30 mouse cellular contexts compared by ENCODE assay signal in the genomic region with DNA sequence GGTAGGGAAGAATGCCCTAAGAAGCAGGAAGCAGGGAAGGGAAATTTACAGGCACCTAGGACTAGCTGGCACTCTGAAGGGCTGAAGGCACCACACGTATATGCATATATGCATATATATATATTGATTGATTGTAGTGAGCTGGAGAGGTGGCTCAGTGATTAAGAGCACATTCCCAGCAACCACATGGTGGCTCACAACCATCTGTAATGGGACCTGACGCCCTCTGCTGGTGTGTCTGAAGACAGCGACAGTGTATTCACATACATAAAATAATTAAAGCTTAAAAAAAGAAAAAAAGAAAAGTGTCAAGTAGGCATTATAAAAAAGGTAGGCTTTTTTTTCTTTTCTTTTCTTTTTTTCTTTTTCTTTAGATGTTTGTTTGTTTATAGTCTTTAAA.
DNase-seq lines count a peak whose midpoint lies in the region; ATAC-seq and TF ChIP-seq lines count a peak whose summit lies in the region.
"Had no signal": no experiment of that assay in that cellular context is flagged by ENCODE, and none has a peak within 500 bp of the region (broad histone marks: within the 10 kb centered on the region; RNA-seq: fewer than 3 reads in every experiment).

No protein-coding gene starts in this region.

- H3K27me3 ChIP-seq in forebrain, postnatal 0 days (ENCODE audit: insufficient read depth, low read length) = no peaks in the 10 kb centered on the region
- peaks cover 7% of the 10 kb centered on the region; the same call in 1 of the 2 replicates for H3K27me3 ChIP-seq in forebrain, embryonic 12.5 days
- H3K27me3 ChIP-seq in intestine, postnatal 0 days (replicated peaks; ENCODE audit: control insufficient read depth, insufficient read depth, low read length) = no peaks in the 10 kb centered on the region
- no peaks in the 10 kb centered on the region for H3K27me3 ChIP-seq in intestine, embryonic 16.5 days (replicated peaks; ENCODE audit: control insufficient read depth, insufficient read depth, low read length)
- no peaks in the 10 kb centered on the region for H3K27me3 ChIP-seq in lung, embryonic 14.5 days (ENCODE audit: insufficient read depth, low read length)
- no peaks in the 10 kb centered on the region for H3K27me3 ChIP-seq in small intestine, adult 2 months (ENCODE audit: control insufficient read depth, insufficient read depth, low read length)
- H3K27me3 ChIP-seq: embryonic facial prominence, embryonic 13.5 days; heart, embryonic 15.5 days; hindbrain, embryonic 13.5 days; limb, embryonic 12.5 days; lung, embryonic 15.5 days; megakaryocyte, embryonic 14.5 days; midbrain, embryonic 12.5 days had no signal

- no peaks in the 10 kb centered on the region for H3K9me3 ChIP-seq in forebrain, postnatal 0 days (ENCODE audit: low read length)
- no peaks in the 10 kb centered on the region for H3K9me3 ChIP-seq in forebrain, embryonic 12.5 days
- H3K9me3 ChIP-seq in intestine, postnatal 0 days (ENCODE audit: control insufficient read depth) = no peaks in the 10 kb centered on the region
- no peaks in the 10 kb centered on the region for H3K9me3 ChIP-seq in intestine, embryonic 16.5 days (ENCODE audit: control insufficient read depth, low read length)
- H3K9me3 ChIP-seq in lung, embryonic 14.5 days (ENCODE audit: low read depth, low read length) = no peaks in the 10 kb centered on the region
- H3K9me3 ChIP-seq: embryonic facial prominence, embryonic 13.5 days; heart, embryonic 15.5 days; hindbrain, embryonic 13.5 days; limb, embryonic 12.5 days; lung, embryonic 15.5 days; megakaryocyte, embryonic 14.5 days; midbrain, embryonic 12.5 days had no signal

- no peak for TF ChIP-seq POLR2A in lung, adult 2 months (IDR thresholded peaks at IDR 0.05; ENCODE audit: borderline replicate concordance, extremely low read depth, low read depth, low read length)
- TF ChIP-seq POLR2A in small intestine, adult 2 months (IDR thresholded peaks at IDR 0.05; ENCODE audit: low read depth, low read length) = no peak

- TF ChIP-seq CTCF in forebrain, postnatal 0 days (IDR thresholded peaks at IDR 0.05; ENCODE audit: low read depth) = 0 out of 2 replicates have a peak, but pooled peaks have one; percentile 25
- TF ChIP-seq CTCF in intestine, postnatal 0 days (IDR thresholded peaks at IDR 0.05; ENCODE audit: low read depth) = peak; percentile 32; the same call in 1 of the 2 replicates
- TF ChIP-seq CTCF in lung, embryonic 14.5 days (IDR thresholded peaks at IDR 0.05; ENCODE audit: low read depth) = peak; percentile 11; the same call in 1 of the 2 replicates
- TF ChIP-seq CTCF in lung, adult 2 months (IDR thresholded peaks at IDR 0.05; ENCODE audit: insufficient read depth, low read length) = no peak
- peak; percentile 10; the same call in 1 of the 2 replicates for TF ChIP-seq CTCF in small intestine, adult 2 months (IDR thresholded peaks at IDR 0.05; ENCODE audit: extremely low read depth, insufficient read length, insufficient replicate concordance, low read depth, low read length)

- H3K36me3 ChIP-seq in forebrain, postnatal 0 days (ENCODE audit: insufficient read depth) = no peaks in the 10 kb centered on the region
- H3K36me3 ChIP-seq in forebrain, embryonic 12.5 days (replicated peaks) = no peaks in the 10 kb centered on the region
- H3K36me3 ChIP-seq in intestine, postnatal 0 days (ENCODE audit: control insufficient read depth, insufficient read depth) = no peaks in the 10 kb centered on the region
- no peaks in the 10 kb centered on the region for H3K36me3 ChIP-seq in intestine, embryonic 16.5 days (ENCODE audit: control insufficient read depth, insufficient read depth, low read length)
- no peaks in the 10 kb centered on the region for H3K36me3 ChIP-seq in lung, embryonic 14.5 days (ENCODE audit: insufficient read depth)
- H3K36me3 ChIP-seq in small intestine, adult 2 months (ENCODE audit: control insufficient read depth, insufficient read depth, low read length) = no peaks in the 10 kb centered on the region
- H3K36me3 ChIP-seq: embryonic facial prominence, embryonic 13.5 days; heart, embryonic 15.5 days; hindbrain, embryonic 13.5 days; limb, embryonic 12.5 days; lung, embryonic 15.5 days; midbrain, embryonic 12.5 days had no signal

- no peak overlapping the region for H3K27ac ChIP-seq in forebrain, postnatal 0 days (ENCODE audit: low read depth, low read length)
- H3K27ac ChIP-seq in forebrain, embryonic 12.5 days = no peak overlapping the region
- no peak overlapping the region for H3K27ac ChIP-seq in intestine, postnatal 0 days (ENCODE audit: low read depth, low read length)
- H3K27ac ChIP-seq in intestine, embryonic 16.5 days (ENCODE audit: low read length) = no peak overlapping the region
- no peak overlapping the region for H3K27ac ChIP-seq in lung, embryonic 14.5 days (ENCODE audit: low read depth)
- H3K27ac ChIP-seq in small intestine, adult 2 months (ENCODE audit: insufficient read depth, low read depth, low read length) = peak overlapping the region; percentile 78; the same call in 1 of the 2 replicates
- H3K27ac ChIP-seq: embryonic facial prominence, embryonic 13.5 days; heart, embryonic 15.5 days; hindbrain, embryonic 13.5 days; limb, embryonic 12.5 days; lung, embryonic 15.5 days; midbrain, embryonic 12.5 days had no signal

- WGBS in forebrain, postnatal 0 days = 75% methylated on average over 3 of the region's 3 CpGs
- WGBS in forebrain, embryonic 12.5 days = 76% methylated on average over 3 of the region's 3 CpGs
- WGBS in intestine, postnatal 0 days = 79% methylated on average over 3 of the region's 3 CpGs
- WGBS in intestine, embryonic 16.5 days = 77% methylated on average over 3 of the region's 3 CpGs
- WGBS in lung, embryonic 14.5 days = 78% methylated on average over 3 of the region's 3 CpGs
- WGBS in lung, adult 2 months = 85% methylated on average over 3 of the region's 3 CpGs
- WGBS in small intestine, adult 2 months = 84% methylated on average over 3 of the region's 3 CpGs

- H3K4me3 ChIP-seq in forebrain, postnatal 0 days (ENCODE audit: low read depth, low read length) = no peak overlapping the region
- no peak overlapping the region for H3K4me3 ChIP-seq in forebrain, embryonic 12.5 days (replicated peaks)
- no peak overlapping the region for H3K4me3 ChIP-seq in intestine, postnatal 0 days (ENCODE audit: low read depth, low read length)
- H3K4me3 ChIP-seq in intestine, embryonic 16.5 days (ENCODE audit: low read length) = no peak overlapping the region
- no peak overlapping the region for H3K4me3 ChIP-seq in lung, embryonic 14.5 days (ENCODE audit: low read depth, low read length)
- no peak overlapping the region for H3K4me3 ChIP-seq in lung, adult 2 months (replicated peaks; ENCODE audit: extremely low read depth, low read depth, low read length)
- H3K4me3 ChIP-seq in small intestine, adult 2 months (ENCODE audit: low read depth, low read length) = no peak overlapping the region
- H3K4me3 ChIP-seq: embryonic facial prominence, embryonic 13.5 days; erythroblast, embryonic 14.5 days; heart, embryonic 15.5 days; hindbrain, embryonic 13.5 days; limb, embryonic 12.5 days; lung, embryonic 15.5 days; megakaryocyte, embryonic 14.5 days; midbrain, embryonic 12.5 days had no signal

- H3K4me2 ChIP-seq in forebrain, postnatal 0 days (ENCODE audit: low read depth) = no peak overlapping the region
- no peak overlapping the region for H3K4me2 ChIP-seq in forebrain, embryonic 12.5 days
- H3K4me2 ChIP-seq in intestine, postnatal 0 days (replicated peaks; ENCODE audit: low read depth) = no peak overlapping the region
- H3K4me2 ChIP-seq in intestine, embryonic 16.5 days (ENCODE audit: low read depth, low read length) = no peak overlapping the region
- H3K4me2 ChIP-seq in lung, embryonic 14.5 days = no peak overlapping the region
- H3K4me2 ChIP-seq: embryonic facial prominence, embryonic 13.5 days; heart, embryonic 15.5 days; hindbrain, embryonic 13.5 days; limb, embryonic 12.5 days; liver, embryonic 11.5 days; lung, embryonic 15.5 days; midbrain, embryonic 12.5 days had no signal

- no peaks in the 10 kb centered on the region for H3K4me1 ChIP-seq in forebrain, postnatal 0 days (ENCODE audit: insufficient read depth)
- peaks cover 11% of the 10 kb centered on the region for H3K4me1 ChIP-seq in forebrain, embryonic 12.5 days
- H3K4me1 ChIP-seq in intestine, postnatal 0 days (replicated peaks; ENCODE audit: control insufficient read depth, insufficient read depth, low read length) = peaks cover 4% of the 10 kb centered on the region; the same call in 1 of the 2 replicates
- peaks cover 6% of the 10 kb centered on the region for H3K4me1 ChIP-seq in intestine, embryonic 16.5 days (ENCODE audit: control insufficient read depth, insufficient read depth, low read length)
- peaks cover 2% of the 10 kb centered on the region for H3K4me1 ChIP-seq in lung, embryonic 14.5 days (ENCODE audit: insufficient read depth)
- no peaks in the 10 kb centered on the region; the same call in none of the 2 replicates for H3K4me1 ChIP-seq in lung, adult 2 months (ENCODE audit: control insufficient read depth, insufficient read depth, low read length)
- peaks cover 32% of the 10 kb centered on the region for H3K4me1 ChIP-seq in small intestine, adult 2 months (ENCODE audit: control insufficient read depth, insufficient read depth, insufficient read length, low read length)

- H3K9ac ChIP-seq in forebrain, postnatal 0 days = no peak overlapping the region
- H3K9ac ChIP-seq in forebrain, embryonic 12.5 days = no peak overlapping the region
- no peak overlapping the region for H3K9ac ChIP-seq in intestine, postnatal 0 days (ENCODE audit: low read depth, low read length)
- no peak overlapping the region for H3K9ac ChIP-seq in intestine, embryonic 16.5 days (ENCODE audit: low read depth, low read length)
- H3K9ac ChIP-seq in lung, embryonic 14.5 days = no peak overlapping the region
- H3K9ac ChIP-seq: embryonic facial prominence, embryonic 13.5 days; heart, embryonic 15.5 days; hindbrain, embryonic 13.5 days; limb, embryonic 12.5 days; lung, embryonic 15.5 days; midbrain, embryonic 12.5 days had no signal

- no peak for DNase-seq in forebrain, postnatal 0 days
- DNase-seq in lung, embryonic 14.5 days = no peak
- no peak for DNase-seq in lung, adult 2 months
- DNase-seq: adrenal gland, adult 2 months; adrenal gland, postnatal 36 days; cerebellum, adult 18-20 months; cerebellum, postnatal 10 days; gastrocnemius, postnatal 25 days; heart, adult 18-20 months; heart, postnatal 4 days; kidney, adult 2 months; kidney, postnatal 10 days; layer of hippocampus, adult 9-11 months; lung, postnatal 4 days had no signal

- ATAC-seq in forebrain, postnatal 0 days = no peak
- ATAC-seq in forebrain, embryonic 12.5 days (ENCODE audit: low FRiP score) = no peak
- no peak for ATAC-seq in intestine, postnatal 0 days
- ATAC-seq in intestine, embryonic 16.5 days = no peak
- no peak for ATAC-seq in lung, embryonic 14.5 days (ENCODE audit: insufficient read depth)
- no peak for ATAC-seq in erythroblast, adult 5-6 weeks (replicated peaks; ENCODE audit: low FRiP score, poor library complexity, severe bottlenecking)
- ATAC-seq: activated CD4-positive, CD25-positive, alpha-beta regulatory T cell, adult 4 months; inflammation-experienced regulatory T-cells, adult 6 months had no signal
